Mouse (Mus musculus) lung, embryonic 14.5 days (tissue): Measurements from ENCODE around the gene Ptcd1. TPM values are rescaled to one million over a fixed set of nuclear protein-coding genes. Genes with fewer than 3 reads are reported as not detected.

ENCODE experiments used
- ATAC-seq: fragments of 200-750 bp; cut with Nextera tagmentation; 2 replicates; pipeline ENCODE4 v1.8.0; 2017; ENCODE audit warnings: mild to moderate bottlenecking, moderate TSS enrichment, moderate library complexity; ENCODE audit not compliant: insufficient read depth
- DNase-seq: peaks from one replicate; pipeline ENCODE4 v3.0.0-alpha.2; 2015
- H3K27ac ChIP-seq: fragments of 300-500 bp; sonication (generic); 2 replicates; pipeline ENCODE4 v1.5.1; 2014; ENCODE audit warnings: low read depth, mild to moderate bottlenecking, moderate library complexity
- H3K27me3 ChIP-seq: fragments of 300-500 bp; sonication (generic); 2 replicates; pipeline ENCODE4 v1.6.1; 2014; ENCODE audit warnings: low read length, control low read depth; ENCODE audit not compliant: insufficient read depth
- H3K36me3 ChIP-seq: fragments of 300-500 bp; sonication (generic); 2 replicates; pipeline ENCODE4 v1.6.1; 2014; ENCODE audit warnings: control low read depth; ENCODE audit not compliant: insufficient read depth
- H3K4me1 ChIP-seq: fragments of 300-500 bp; sonication (generic); 2 replicates; pipeline ENCODE4 v1.6.1; 2014; ENCODE audit warnings: antibody characterized with exemption, control low read depth; ENCODE audit not compliant: insufficient read depth
- H3K4me2 ChIP-seq: fragments of 300-500 bp; sonication (generic); 2 replicates; pipeline ENCODE4 v1.6.1; 2014; ENCODE audit warnings: mild to moderate bottlenecking
- H3K4me3 ChIP-seq: fragments of 300-500 bp; sonication (generic); 2 replicates; pipeline ENCODE4 v1.5.1; 2014; ENCODE audit warnings: low read depth, low read length
- H3K9ac ChIP-seq: fragments of 300-500 bp; sonication (generic); 2 replicates; pipeline ENCODE4 v1.6.1; 2014
- H3K9me3 ChIP-seq: fragments of 300-500 bp; sonication (generic); 2 replicates; pipeline ENCODE4 v1.6.1; 2016; ENCODE audit warnings: low read depth, low read length, control low read depth
- CTCF ChIP-seq: IDR thresholded peaks from 2 replicates; pipeline ENCODE4 v1.5.1; 2016; ENCODE audit warnings: antibody characterized with exemption, low read depth
- WGBS: fragments of 180-500 bp; shearing (Covaris S2); extraction: QIAGEN DNeasy Blood & Tissue Kit; methylation state at CpG from one replicate; pipeline ENCODE4 v1.1.7; 2014; 5-methylcytosine and 5-hydroxymethylcytosine counted together
- polyA plus RNA-seq: library from polyadenylated mRNA; unstranded; fragments of >200 nt; fragmentation: Nextera tagmentation; extraction: Ambion mirVana; gene quantifications from 2 replicates; pipeline ENCODE4 v1.2.1, GENCODE M21; 2014

Gene Ptcd1
- polyA plus RNA-seq, 1 experiment from 2014 or later: 13.0 TPM

- ATAC-seq (no peak), DNase-seq (no peak)
- Histone ChIP-seq H3K36me3 (peaks cover 33% of the 10 kb centered on the region), H3K4me1 (no peaks in the 10 kb centered on the region; the same call in 1 of the 2 replicates), H3K27me3 (no peaks in the 10 kb centered on the region), H3K9ac (no peak overlapping the region), H3K4me2 (no peak overlapping the region), H3K4me3 (no peak overlapping the region), H3K9me3 (no peaks in the 10 kb centered on the region), H3K27ac (no peak overlapping the region)
- WGBS: 95% methylated on average over 6 of the region's 6 CpGs
- TF ChIP-seq CTCF: no peak
These were observed 40.5 kb upstream of the Ptcd1 start for GRCm38 (mm10) chr5:145207385-145207784.

- ATAC-seq: no peak
- Histone ChIP-seq H3K4me1 (no peaks in the 10 kb centered on the region; the same call in 1 of the 2 replicates), H3K27ac (no peak overlapping the region), H3K4me2 (peak overlapping the region; percentile 74), H3K36me3 (peaks cover 12% of the 10 kb centered on the region), H3K27me3 (no peaks in the 10 kb centered on the region), H3K9ac (peak overlapping the region; percentile 62), H3K4me3 (peak overlapping the region; percentile 57), H3K9me3 (no peaks in the 10 kb centered on the region)
- WGBS: 11% methylated on average over 9 of the region's 9 CpGs
- no peak for TF ChIP-seq CTCF
- peak; percentile 27 for DNase-seq
These were observed 38.1 kb upstream of the Ptcd1 start for GRCm38 (mm10) chr5:145205041-145205440.

- H3K4me2 ChIP-seq: peak within 1 kb of the TSS; percentile 74
- TF ChIP-seq CTCF: peak; percentile 31; the same call in 1 of the 2 replicates
- DNase-seq (peak; percentile 99), ATAC-seq (peak; percentile 97)
- H3K9ac ChIP-seq: peak within 1 kb of the TSS; percentile 62
- H3K4me1 ChIP-seq: no peaks in the 10 kb centered on the region; the same call in 1 of the 2 replicates
- H3K27me3 ChIP-seq: no peaks in the 10 kb centered on the region
- no peaks in the 10 kb centered on the region for H3K9me3 ChIP-seq
- H3K4me3 ChIP-seq: peak within 1 kb of the TSS; percentile 57
- peak within 1 kb of the TSS; percentile 92 for H3K27ac ChIP-seq
- peaks cover 8% of the 10 kb centered on the region for H3K36me3 ChIP-seq
- under 1% methylated on average over 22 of the region's 22 CpGs for WGBS
These were observed 37.2 kb upstream of the Ptcd1 start, which contains the start of gene Zkscan5 for GRCm38 (mm10) chr5:145203936-145204691. Gene Zkscan5, plus strand, starts transcription at chr5:145204562.

- 44% methylated on average over 3 of the region's 3 CpGs for WGBS
- ATAC-seq: no peak
- no peak overlapping the region for H3K4me2 ChIP-seq
These were observed 35.5 kb upstream of the Ptcd1 start for GRCm38 (mm10) chr5:145202446-145202845.

GRCm38 (mm10) chr5:145201321-145201991 is 34.5 kb upstream of the Ptcd1 start, which contains the start of gene Zkscan14:
Gene Zkscan14, minus strand, starts transcription at chr5:145201868.
- TF ChIP-seq CTCF: no peak
- peak within 1 kb of the TSS; percentile 79 for H3K9ac ChIP-seq
- DNase-seq: peak; percentile 95
- H3K27ac ChIP-seq: peak within 1 kb of the TSS; percentile 32; the same call in 1 of the 2 replicates
- ATAC-seq: peak; percentile 23; the same call in 1 of the 2 replicates
- peak within 1 kb of the TSS; percentile 92 for H3K4me2 ChIP-seq
- H3K4me3 ChIP-seq: peak within 1 kb of the TSS; percentile 74
- no peaks in the 10 kb centered on the region; the same call in 1 of the 2 replicates for H3K4me1 ChIP-seq
- WGBS: 1% methylated on average over 37 of the region's 37 CpGs
- H3K36me3 ChIP-seq: 0 out of 2 replicates have a peak, but pooled peaks cover 6% of the 10 kb centered on the region
- H3K9me3 ChIP-seq: no peaks in the 10 kb centered on the region
- H3K27me3 ChIP-seq: no peaks in the 10 kb centered on the region

More at GRCm38 (mm10) chr5:145202446-145202845, 35.5 kb upstream of the Ptcd1 start:
- no peak for TF ChIP-seq CTCF
- Histone ChIP-seq H3K9me3 (no peaks in the 10 kb centered on the region), H3K4me3 (no peak overlapping the region), H3K9ac (no peak overlapping the region), H3K4me1 (no peaks in the 10 kb centered on the region; the same call in 1 of the 2 replicates), H3K27ac (no peak overlapping the region), H3K27me3 (no peaks in the 10 kb centered on the region), H3K36me3 (peaks cover 9% of the 10 kb centered on the region)
- DNase-seq: no peak

- Histone ChIP-seq H3K36me3 (peaks cover 12% of the 10 kb centered on the region), H3K4me2 (peak overlapping the region; percentile 92), H3K27me3 (no peaks in the 10 kb centered on the region), H3K4me1 (no peaks in the 10 kb centered on the region), H3K9me3 (no peaks in the 10 kb centered on the region), H3K4me3 (peak overlapping the region; percentile 74; the same call in 1 of the 2 replicates), H3K27ac (no peak overlapping the region), H3K9ac (no peak overlapping the region)
- WGBS: 76% methylated on average over 7 of the region's 7 CpGs
- DNase-seq: no peak
- TF ChIP-seq CTCF: no peak
- no peak for ATAC-seq
These were observed 33.5 kb upstream of the Ptcd1 start for GRCm38 (mm10) chr5:145200387-145200786.

- ATAC-seq: no peak
- no peak for DNase-seq
- Histone ChIP-seq H3K36me3 (peaks cover 33% of the 10 kb centered on the region), H3K4me1 (peaks cover 2% of the 10 kb centered on the region; the same call in 1 of the 2 replicates), H3K9ac (peak within 1 kb of the TSS; percentile 96), H3K4me2 (peak within 1 kb of the TSS; percentile 96), H3K27me3 (no peaks in the 10 kb centered on the region), H3K9me3 (no peaks in the 10 kb centered on the region), H3K4me3 (peak within 1 kb of the TSS; percentile 90), H3K27ac (peak within 1 kb of the TSS; percentile 92)
- TF ChIP-seq CTCF: no peak
- 83% methylated on average over 2 of the region's 2 CpGs for WGBS
These were observed 25.1 kb upstream of the Ptcd1 start, which contains the start of gene Atp5j2 for GRCm38 (mm10) chr5:145191962-145192361. Gene Atp5j2, minus strand, starts transcription at chr5:145192062.
